Mouse (Mus musculus) cerebellum, adult 2 months (tissue): ENCODE results near the gene Nckap5.

ENCODE experiments used
- CTCF ChIP-seq: fragments of 200-500 bp; IDR thresholded peaks from 2 replicates; pipeline ENCODE4 v1.5.1; 2011; ENCODE audit warnings: low read depth, mild to moderate bottlenecking, control low read depth, low read length, moderate library complexity, borderline replicate concordance; ENCODE audit not compliant: insufficient read depth
- POLR2A ChIP-seq: fragments of 200-500 bp; IDR thresholded peaks from 2 replicates; pipeline ENCODE4 v1.6.1; 2011; ENCODE audit warnings: low read length, control low read depth, borderline replicate concordance; ENCODE audit not compliant: insufficient read depth

DNA sequence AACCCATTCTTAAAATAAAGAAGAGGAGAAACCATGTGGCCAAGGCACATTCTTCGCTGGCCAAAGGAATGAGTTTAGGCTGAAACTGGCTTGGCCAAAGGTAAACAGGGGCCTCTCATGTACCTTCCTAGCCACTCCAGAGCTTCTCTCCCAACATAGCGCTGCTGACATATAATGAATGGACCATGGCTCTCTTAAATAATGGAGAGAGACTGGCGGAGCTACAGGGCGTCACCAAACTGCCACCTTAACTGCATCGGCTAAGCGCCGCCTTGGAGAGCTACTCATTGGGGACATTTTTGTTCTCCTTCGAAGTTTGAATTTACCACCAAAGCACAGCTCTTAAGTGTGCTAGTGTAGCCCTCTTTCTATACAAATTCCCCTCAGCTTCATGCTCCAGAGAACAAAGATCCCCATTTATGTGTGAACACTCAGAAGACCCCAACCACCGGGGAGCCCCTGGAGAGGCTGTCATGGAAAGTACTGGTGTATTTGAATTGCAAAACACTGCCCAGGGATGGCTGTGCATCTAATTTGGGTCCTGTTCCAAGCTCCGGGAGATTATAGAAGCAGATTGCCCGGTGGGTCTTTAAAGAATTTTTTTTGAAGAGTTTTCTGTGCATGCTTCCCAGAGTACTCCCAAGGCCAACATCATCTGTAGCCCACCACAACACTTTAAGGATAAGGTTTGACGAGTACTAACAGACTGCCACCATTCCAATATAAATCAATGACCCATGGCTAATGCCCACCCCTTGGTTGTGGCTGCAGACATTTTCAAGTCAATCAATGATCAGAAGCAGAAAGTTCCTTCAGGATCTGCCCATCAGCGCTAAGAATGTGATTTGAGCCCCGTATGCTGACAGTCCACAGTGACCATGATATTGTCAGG lies 224.2 kb downstream of the Nckap5 start:
- TF ChIP-seq POLR2A = no peak
- no peak for TF ChIP-seq CTCF
